Mouse (Mus musculus): ENCODE results near the gene Cdh19. TPM values are rescaled to one million over a fixed set of nuclear protein-coding genes. Genes with fewer than 3 reads are reported as not detected.

Cdh19 gene
- total RNA-seq (2021) = 1 to 10 TPM; 2.9 TPM
- long read RNA-seq, experiment 1, partial matches to known transcripts = 1 of 1 reads
- long read RNA-seq, experiment 1, other reads (novel, unspliced or antisense) = 0 of 1 reads
- long read RNA-seq, experiment 2 = 0 reads

- DNase-seq = no peak
These were observed at the start of gene Cdh19 for GRCm38 (mm10) chr1:110977484-110977883. Gene Cdh19 (minus strand): TSS chr1:110977584.

GRCm38 (mm10) chr1:111020434-111021060 is 43.2 kb upstream of the Cdh19 start:
- DNase-seq = no peak

- no peak for DNase-seq
These were observed 40.3 kb upstream of the Cdh19 start for GRCm38 (mm10) chr1:111017640-111018039.

GRCm38 (mm10) chr1:110989824-110990223 is 12.4 kb upstream of the Cdh19 start:
- no peak for DNase-seq

GRCm38 (mm10) chr1:110969201-110969600 is 8.2 kb downstream of the Cdh19 start:
- DNase-seq = no peak

- DNase-seq = no peak
These were observed 67.6 kb downstream of the Cdh19 start for GRCm38 (mm10) chr1:110909752-110910151.

GRCm38 (mm10) chr1:110909218-110909617 is 68.2 kb downstream of the Cdh19 start:
- DNase-seq = no peak

GRCm38 (mm10) chr1:110904266-110904665 is 73.1 kb downstream of the Cdh19 start:
- no peak for DNase-seq
